Mouse (Mus musculus): ENCODE measurements around the gene Spock1. TPM values are rescaled to one million over a fixed set of nuclear protein-coding genes. Genes with fewer than 3 reads are reported as not detected.

Gene Spock1
- polyA plus RNA-seq, 1 experiment from 2014 or later = 48.1 TPM

GRCm38 (mm10) chr13:57673399-57673798, 234.7 kb downstream of the Spock1 start:
- no peaks in the 10 kb centered on the region for H3K9me3 ChIP-seq (ENCODE audit: control insufficient read depth, low read length)
- H3K4me1 ChIP-seq (replicated peaks; ENCODE audit: control insufficient read depth, insufficient read depth, low read length) = peaks cover 4% of the 10 kb centered on the region; the same call in 1 of the 2 replicates
- no peaks in the 10 kb centered on the region for H3K36me3 ChIP-seq (ENCODE audit: control insufficient read depth, insufficient read depth)
- H3K4me2 ChIP-seq (ENCODE audit: low read length) = no peak overlapping the region
- no peak overlapping the region for H3K27ac ChIP-seq (ENCODE audit: low read length)
- no peaks in the 10 kb centered on the region for H3K27me3 ChIP-seq (replicated peaks; ENCODE audit: control insufficient read depth, insufficient read depth, low read length)
- no peak overlapping the region for H3K4me3 ChIP-seq (replicated peaks; ENCODE audit: low read length)
- no peak for ATAC-seq
- H3K9ac ChIP-seq (replicated peaks; ENCODE audit: low read depth, low read length) = no peak overlapping the region
- 93% methylated on average over 1 of the region's 1 CpGs for WGBS

- H3K27ac ChIP-seq (ENCODE audit: low read length) = no peak overlapping the region
- no peak for ATAC-seq
- H3K9ac ChIP-seq (replicated peaks; ENCODE audit: low read depth, low read length) = no peak overlapping the region
- no peak overlapping the region for H3K4me2 ChIP-seq (ENCODE audit: low read length)
- no peaks in the 10 kb centered on the region for H3K36me3 ChIP-seq (ENCODE audit: control insufficient read depth, insufficient read depth)
- H3K9me3 ChIP-seq (ENCODE audit: control insufficient read depth, low read length) = no peaks in the 10 kb centered on the region
- no peak overlapping the region for H3K4me3 ChIP-seq (replicated peaks; ENCODE audit: low read length)
- H3K4me1 ChIP-seq (replicated peaks; ENCODE audit: control insufficient read depth, insufficient read depth, low read length) = peaks cover 4% of the 10 kb centered on the region; the same call in 1 of the 2 replicates
- no peaks in the 10 kb centered on the region for H3K27me3 ChIP-seq (replicated peaks; ENCODE audit: control insufficient read depth, insufficient read depth, low read length)
- WGBS = 74% methylated on average over 3 of the region's 3 CpGs
These were observed 235.4 kb downstream of the Spock1 start for GRCm38 (mm10) chr13:57672762-57673161.

GRCm38 (mm10) chr13:57671919-57672318, 236.2 kb downstream of the Spock1 start:
- Histone ChIP-seq H3K27ac (ENCODE audit: low read length) (no peak overlapping the region), H3K36me3 (ENCODE audit: control insufficient read depth, insufficient read depth) (no peaks in the 10 kb centered on the region), H3K4me2 (ENCODE audit: low read length) (no peak overlapping the region), H3K27me3 (replicated peaks; ENCODE audit: control insufficient read depth, insufficient read depth, low read length) (no peaks in the 10 kb centered on the region), H3K9me3 (ENCODE audit: control insufficient read depth, low read length) (no peaks in the 10 kb centered on the region), H3K4me3 (replicated peaks; ENCODE audit: low read length) (no peak overlapping the region), H3K9ac (replicated peaks; ENCODE audit: low read depth, low read length) (no peak overlapping the region), H3K4me1 (replicated peaks; ENCODE audit: control insufficient read depth, insufficient read depth, low read length) (peaks cover 7% of the 10 kb centered on the region)
- ATAC-seq = no peak
- WGBS = 53% methylated on average over 9 of the region's 9 CpGs

GRCm38 (mm10) chr13:57671322-57671721, 236.8 kb downstream of the Spock1 start:
- Histone ChIP-seq H3K4me1 (replicated peaks; ENCODE audit: control insufficient read depth, insufficient read depth, low read length) (peaks cover 9% of the 10 kb centered on the region), H3K4me3 (replicated peaks; ENCODE audit: low read length) (no peak overlapping the region), H3K27ac (ENCODE audit: low read length) (no peak overlapping the region), H3K4me2 (ENCODE audit: low read length) (no peak overlapping the region), H3K9me3 (ENCODE audit: control insufficient read depth, low read length) (no peaks in the 10 kb centered on the region), H3K27me3 (replicated peaks; ENCODE audit: control insufficient read depth, insufficient read depth, low read length) (no peaks in the 10 kb centered on the region), H3K36me3 (ENCODE audit: control insufficient read depth, insufficient read depth) (no peaks in the 10 kb centered on the region), H3K9ac (replicated peaks; ENCODE audit: low read depth, low read length) (no peak overlapping the region)
- no peak for ATAC-seq
- WGBS = 81% methylated on average over 5 of the region's 5 CpGs

GRCm38 (mm10) chr13:57667621-57668020, 240.5 kb downstream of the Spock1 start:
- no peak overlapping the region for H3K4me2 ChIP-seq (ENCODE audit: low read length)
- no peak for ATAC-seq
- WGBS = 44% methylated on average over 3 of the region's 3 CpGs
- H3K27ac ChIP-seq (ENCODE audit: low read length) = no peak overlapping the region
- H3K4me3 ChIP-seq (replicated peaks; ENCODE audit: low read length) = no peak overlapping the region
- H3K4me1 ChIP-seq (replicated peaks; ENCODE audit: control insufficient read depth, insufficient read depth, low read length) = peaks cover 11% of the 10 kb centered on the region
- no peak overlapping the region for H3K9ac ChIP-seq (replicated peaks; ENCODE audit: low read depth, low read length)
- no peaks in the 10 kb centered on the region for H3K27me3 ChIP-seq (replicated peaks; ENCODE audit: control insufficient read depth, insufficient read depth, low read length)
- H3K9me3 ChIP-seq (ENCODE audit: control insufficient read depth, low read length) = no peaks in the 10 kb centered on the region
- no peaks in the 10 kb centered on the region for H3K36me3 ChIP-seq (ENCODE audit: control insufficient read depth, insufficient read depth)

GRCm38 (mm10) chr13:57666173-57666842, 241.8 kb downstream of the Spock1 start:
- ATAC-seq = no peak
- H3K4me2 ChIP-seq (ENCODE audit: low read length) = no peak overlapping the region
- H3K9me3 ChIP-seq (ENCODE audit: control insufficient read depth, low read length) = no peaks in the 10 kb centered on the region
- H3K4me1 ChIP-seq (replicated peaks; ENCODE audit: control insufficient read depth, insufficient read depth, low read length) = peaks cover 11% of the 10 kb centered on the region
- H3K9ac ChIP-seq (replicated peaks; ENCODE audit: low read depth, low read length) = no peak overlapping the region
- H3K27me3 ChIP-seq (replicated peaks; ENCODE audit: control insufficient read depth, insufficient read depth, low read length) = no peaks in the 10 kb centered on the region
- H3K36me3 ChIP-seq (ENCODE audit: control insufficient read depth, insufficient read depth) = no peaks in the 10 kb centered on the region
- no peak overlapping the region for H3K4me3 ChIP-seq (replicated peaks; ENCODE audit: low read length)
- H3K27ac ChIP-seq (ENCODE audit: low read length) = no peak overlapping the region
- 33% methylated on average over 9 of the region's 9 CpGs for WGBS

- Histone ChIP-seq H3K27ac (ENCODE audit: low read length) (no peak overlapping the region), H3K9ac (replicated peaks; ENCODE audit: low read depth, low read length) (no peak overlapping the region), H3K27me3 (replicated peaks; ENCODE audit: control insufficient read depth, insufficient read depth, low read length) (no peaks in the 10 kb centered on the region), H3K36me3 (ENCODE audit: control insufficient read depth, insufficient read depth) (no peaks in the 10 kb centered on the region), H3K4me3 (replicated peaks; ENCODE audit: low read length) (no peak overlapping the region), H3K4me1 (replicated peaks; ENCODE audit: control insufficient read depth, insufficient read depth, low read length) (peaks cover 11% of the 10 kb centered on the region), H3K9me3 (ENCODE audit: control insufficient read depth, low read length) (no peaks in the 10 kb centered on the region), H3K4me2 (ENCODE audit: low read length) (no peak overlapping the region)
- ATAC-seq = no peak
- 82% methylated on average over 4 of the region's 4 CpGs for WGBS
These were observed 245.6 kb downstream of the Spock1 start for GRCm38 (mm10) chr13:57662554-57662953.

GRCm38 (mm10) chr13:57660523-57660922, 247.6 kb downstream of the Spock1 start:
- ATAC-seq = no peak
- H3K27ac ChIP-seq (ENCODE audit: low read length) = no peak overlapping the region
- 0 out of 2 replicates have a peak, but pooled peaks cover under 1% of the 10 kb centered on the region for H3K4me1 ChIP-seq (replicated peaks; ENCODE audit: control insufficient read depth, insufficient read depth, low read length)
- no peaks in the 10 kb centered on the region for H3K36me3 ChIP-seq (ENCODE audit: control insufficient read depth, insufficient read depth)
- no peak overlapping the region for H3K9ac ChIP-seq (replicated peaks; ENCODE audit: low read depth, low read length)
- H3K4me3 ChIP-seq (replicated peaks; ENCODE audit: low read length) = no peak overlapping the region
- 92% methylated on average over 2 of the region's 2 CpGs for WGBS
- H3K4me2 ChIP-seq (ENCODE audit: low read length) = no peak overlapping the region
- no peaks in the 10 kb centered on the region for H3K9me3 ChIP-seq (ENCODE audit: control insufficient read depth, low read length)
- H3K27me3 ChIP-seq (replicated peaks; ENCODE audit: control insufficient read depth, insufficient read depth, low read length) = no peaks in the 10 kb centered on the region

GRCm38 (mm10) chr13:57659872-57660271, 248.3 kb downstream of the Spock1 start:
- Histone ChIP-seq H3K27ac (ENCODE audit: low read length) (no peak overlapping the region), H3K4me2 (ENCODE audit: low read length) (no peak overlapping the region), H3K27me3 (replicated peaks; ENCODE audit: control insufficient read depth, insufficient read depth, low read length) (no peaks in the 10 kb centered on the region), H3K9ac (replicated peaks; ENCODE audit: low read depth, low read length) (no peak overlapping the region), H3K4me1 (replicated peaks; ENCODE audit: control insufficient read depth, insufficient read depth, low read length) (peaks cover 2% of the 10 kb centered on the region; the same call in 1 of the 2 replicates), H3K9me3 (ENCODE audit: control insufficient read depth, low read length) (no peaks in the 10 kb centered on the region), H3K4me3 (replicated peaks; ENCODE audit: low read length) (no peak overlapping the region), H3K36me3 (ENCODE audit: control insufficient read depth, insufficient read depth) (no peaks in the 10 kb centered on the region)
- WGBS = 78% methylated on average over 3 of the region's 3 CpGs
- no peak for ATAC-seq

GRCm38 (mm10) chr13:57656606-57657005, 251.5 kb downstream of the Spock1 start:
- H3K4me1 ChIP-seq (replicated peaks; ENCODE audit: control insufficient read depth, insufficient read depth, low read length) = peaks cover 8% of the 10 kb centered on the region; the same call in 1 of the 2 replicates
- H3K4me3 ChIP-seq (replicated peaks; ENCODE audit: low read length) = no peak overlapping the region
- no peak overlapping the region for H3K9ac ChIP-seq (replicated peaks; ENCODE audit: low read depth, low read length)
- H3K27me3 ChIP-seq (replicated peaks; ENCODE audit: control insufficient read depth, insufficient read depth, low read length) = no peaks in the 10 kb centered on the region
- 73% methylated on average over 8 of the region's 8 CpGs for WGBS
- H3K9me3 ChIP-seq (ENCODE audit: control insufficient read depth, low read length) = no peaks in the 10 kb centered on the region
- H3K27ac ChIP-seq (ENCODE audit: low read length) = no peak overlapping the region
- no peaks in the 10 kb centered on the region for H3K36me3 ChIP-seq (ENCODE audit: control insufficient read depth, insufficient read depth)
- ATAC-seq = no peak
- H3K4me2 ChIP-seq (ENCODE audit: low read length) = no peak overlapping the region
